Mouse (Mus musculus) adipocyte (in vitro differentiated cells): ENCODE measurements around the gene Glis3.
A peak's percentile ranks its signal among the peaks of the same experiment; 100 is the strongest.

ENCODE experiments used
- DNase-seq: peaks from one replicate; pipeline ENCODE4 v3.0.0-alpha.2; 2016; ENCODE audit warnings: low spot score

The Glis3 gene

DNA sequence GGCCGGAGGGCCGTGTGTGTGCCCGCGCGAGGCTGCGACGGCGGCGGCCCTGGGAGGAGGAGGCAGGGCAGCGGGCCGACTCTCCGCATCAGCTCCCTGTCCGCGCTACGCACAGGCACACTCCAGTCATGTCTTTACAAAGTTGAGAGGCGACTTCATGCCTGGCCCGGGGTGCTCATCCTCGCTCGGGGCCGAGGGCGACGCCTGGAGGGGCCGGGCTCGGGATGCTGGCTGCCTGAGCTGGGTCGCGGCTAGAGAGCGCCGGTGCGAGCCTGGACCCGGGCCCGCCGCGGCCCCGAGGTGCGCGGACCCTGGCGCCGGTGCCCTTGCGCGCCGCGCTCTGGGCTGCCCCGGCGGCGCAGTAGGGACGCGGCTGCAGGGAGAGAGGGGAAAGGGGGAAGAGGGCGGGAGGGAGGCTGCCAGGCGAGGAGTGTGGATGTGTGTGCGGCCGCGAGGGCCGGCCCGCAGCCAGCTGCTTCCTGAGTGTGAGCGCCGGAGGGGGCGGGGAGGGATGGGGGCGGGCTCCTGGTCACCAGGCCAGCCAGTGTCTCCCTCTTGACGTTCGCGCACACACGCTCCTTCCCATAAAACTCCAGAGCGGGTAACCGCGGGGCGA, at the start of gene Glis3:
Gene Glis3, minus strand, starts transcription at position 302 of the 616 bp plus-strand sequence.
- DNase-seq = peak; percentile 26

DNA sequence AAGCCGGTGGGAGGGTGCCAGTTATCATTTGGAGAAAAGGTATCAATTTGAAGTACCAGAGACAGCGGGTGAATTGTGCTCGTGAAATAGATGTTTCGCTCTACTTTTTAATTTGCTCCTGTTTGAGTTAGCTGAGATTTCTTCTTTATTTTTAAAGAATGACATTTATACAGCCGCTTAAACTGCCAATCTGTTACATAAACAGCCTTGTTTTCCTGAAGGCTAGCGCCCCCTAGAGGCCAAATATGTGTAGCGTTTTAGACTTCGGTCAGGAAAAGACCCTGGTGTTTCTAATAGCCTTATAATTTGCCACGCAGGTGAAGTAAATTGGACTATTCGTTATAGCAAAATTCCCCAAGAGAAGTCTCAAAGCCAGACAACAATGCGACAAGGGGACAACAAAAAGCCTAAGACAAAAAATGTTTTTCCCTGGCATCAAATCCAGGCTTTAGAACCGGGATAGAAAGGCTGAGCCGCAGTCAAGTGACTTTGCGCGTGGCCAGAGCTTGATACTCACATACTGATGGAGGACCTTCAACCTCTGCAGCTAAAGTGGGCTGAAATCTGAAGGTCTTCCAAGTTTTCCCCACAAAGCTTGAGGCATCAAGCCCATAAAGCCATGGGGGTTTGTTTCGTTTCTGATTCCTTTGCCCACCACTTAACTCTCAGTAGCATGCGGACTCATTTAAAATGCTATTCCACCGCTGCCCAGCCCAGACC, 46.4 kb upstream of the Glis3 start:
- peak; percentile 87 for DNase-seq

GRCm38 (mm10) chr19:28724641-28725040, 44.8 kb upstream of the Glis3 start:
- no peak for DNase-seq

DNA sequence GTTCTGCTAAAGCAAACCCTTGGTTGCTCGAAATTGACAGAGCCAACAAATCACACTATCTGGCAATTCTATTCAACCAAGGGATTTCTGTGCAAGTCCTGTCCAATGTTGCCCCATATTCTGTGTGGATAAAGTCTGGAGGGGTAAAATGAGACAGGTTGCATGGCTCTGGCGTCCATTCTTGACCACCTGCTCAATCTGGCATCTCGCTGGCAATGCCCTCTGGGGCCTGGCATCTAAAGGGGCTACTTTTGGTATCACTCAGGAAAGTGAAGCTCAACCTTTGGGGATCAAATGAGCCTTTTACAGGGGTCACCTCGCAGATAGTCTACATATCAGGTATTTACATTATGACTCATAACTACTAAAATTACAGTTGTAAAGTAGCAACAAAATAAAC, 42.7 kb upstream of the Glis3 start:
- no peak for DNase-seq

DNA sequence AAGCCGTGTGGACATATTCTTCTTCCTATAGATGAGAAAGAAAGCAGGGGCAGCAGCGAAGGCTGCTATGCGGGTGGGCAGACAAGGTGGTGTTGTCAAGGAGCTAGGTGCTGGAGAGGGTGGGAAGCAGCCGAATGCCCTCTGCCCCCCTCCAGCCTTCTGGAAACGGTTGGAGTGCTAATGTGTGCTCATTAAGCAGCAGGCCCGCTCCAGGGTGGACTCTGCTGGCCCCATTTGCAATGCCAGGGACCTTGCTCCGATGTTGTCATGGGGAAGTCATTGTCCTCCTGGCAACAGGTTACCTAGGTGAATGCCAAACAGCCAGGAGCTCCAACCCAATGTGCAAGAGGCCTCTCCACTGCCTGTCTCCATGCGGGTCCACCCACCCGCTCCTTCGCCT, 42.0 kb upstream of the Glis3 start:
- DNase-seq = no peak

- DNase-seq = no peak
Measured at GRCm38 (mm10) chr19:28720016-28720415, 40.1 kb upstream of the Glis3 start.

DNA sequence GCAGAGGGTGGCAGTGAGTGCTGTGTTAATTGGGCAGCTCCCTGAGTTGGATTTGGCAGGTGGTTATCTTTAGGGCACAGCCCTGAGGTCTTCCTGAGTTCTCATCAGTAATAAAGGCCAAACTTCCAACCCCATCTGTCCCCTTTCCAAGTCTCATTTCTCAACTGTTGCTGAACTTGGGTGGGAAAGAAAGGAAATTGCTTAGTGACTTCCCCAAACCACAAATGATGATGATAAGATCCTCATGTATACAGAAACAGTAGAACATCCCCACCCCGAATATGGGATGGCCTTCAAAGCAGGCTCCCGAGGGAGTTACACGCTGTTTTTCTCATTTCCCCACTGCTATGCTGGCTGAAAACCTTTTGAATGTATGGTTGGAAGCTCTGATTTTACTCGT, 34.8 kb upstream of the Glis3 start:
- no peak for DNase-seq

DNA sequence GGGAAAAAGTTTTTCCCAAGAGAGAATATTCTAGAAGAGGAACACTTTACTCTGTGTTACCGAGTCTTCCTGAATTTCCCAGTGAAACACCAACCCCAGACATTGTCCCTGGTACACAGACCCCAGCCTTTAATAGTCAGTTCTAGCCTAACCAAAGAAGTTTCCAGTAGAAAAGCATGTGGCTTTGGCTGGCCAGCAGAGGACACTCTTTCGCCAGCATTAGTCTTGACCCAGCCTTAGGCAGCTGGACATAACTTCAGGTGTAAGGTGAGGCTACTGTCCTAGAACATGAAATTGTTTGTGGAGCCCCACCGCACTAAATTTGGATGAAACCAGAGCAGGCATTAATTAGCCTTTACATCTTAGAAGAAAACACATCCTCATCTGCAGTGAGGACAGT, 17.8 kb upstream of the Glis3 start:
- DNase-seq = no peak

GRCm38 (mm10) chr19:28686398-28686797, 6.5 kb upstream of the Glis3 start:
- DNase-seq = no peak

DNA sequence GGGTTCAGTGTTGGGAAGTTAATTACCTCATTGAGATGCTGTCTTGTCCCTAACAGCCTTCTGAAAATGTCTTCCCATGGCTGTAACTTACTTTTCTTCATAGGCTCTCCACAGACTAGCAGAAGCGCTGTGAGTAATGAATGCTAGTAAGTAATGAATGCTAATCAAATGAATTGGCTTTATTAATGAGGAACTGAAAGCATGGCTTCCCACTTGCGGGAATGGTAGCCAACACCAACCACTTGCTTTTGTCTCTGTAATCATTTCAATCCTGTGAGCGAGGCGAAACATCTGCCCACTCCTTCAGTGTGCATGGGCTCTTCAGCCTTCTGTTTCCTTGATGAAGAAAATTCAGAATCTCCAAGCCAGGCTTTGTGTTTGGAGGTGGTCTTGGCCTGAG, 5.6 kb upstream of the Glis3 start:
- DNase-seq = no peak

GRCm38 (mm10) chr19:28684347-28684746, 4.5 kb upstream of the Glis3 start:
- DNase-seq = no peak

DNA sequence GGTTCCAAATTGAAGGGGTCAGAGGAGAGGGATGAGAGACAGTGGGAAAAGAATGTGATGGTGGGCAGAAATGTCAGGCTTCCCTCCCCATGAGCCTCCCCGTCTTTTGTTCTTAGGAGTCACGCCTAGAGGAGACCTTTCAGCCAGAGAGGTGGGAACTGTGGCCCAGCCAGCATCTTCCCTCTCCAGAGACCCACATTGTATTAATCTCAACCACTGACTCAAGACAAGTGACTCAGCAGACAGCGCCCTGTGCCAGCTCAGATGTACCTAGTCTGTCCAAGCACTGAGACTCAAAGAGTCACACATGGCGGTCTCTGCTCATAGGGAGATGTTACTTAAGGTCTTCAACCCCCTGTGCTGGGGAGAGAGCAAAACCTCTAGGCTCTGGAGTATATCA, 3.5 kb upstream of the Glis3 start:
- no peak for DNase-seq

GRCm38 (mm10) chr19:28679291-28679775, 544 bp downstream of the Glis3 start:
- no peak for DNase-seq

GRCm38 (mm10) chr19:28678646-28679270, 1.1 kb downstream of the Glis3 start:
- peak; percentile 34 for DNase-seq

DNA sequence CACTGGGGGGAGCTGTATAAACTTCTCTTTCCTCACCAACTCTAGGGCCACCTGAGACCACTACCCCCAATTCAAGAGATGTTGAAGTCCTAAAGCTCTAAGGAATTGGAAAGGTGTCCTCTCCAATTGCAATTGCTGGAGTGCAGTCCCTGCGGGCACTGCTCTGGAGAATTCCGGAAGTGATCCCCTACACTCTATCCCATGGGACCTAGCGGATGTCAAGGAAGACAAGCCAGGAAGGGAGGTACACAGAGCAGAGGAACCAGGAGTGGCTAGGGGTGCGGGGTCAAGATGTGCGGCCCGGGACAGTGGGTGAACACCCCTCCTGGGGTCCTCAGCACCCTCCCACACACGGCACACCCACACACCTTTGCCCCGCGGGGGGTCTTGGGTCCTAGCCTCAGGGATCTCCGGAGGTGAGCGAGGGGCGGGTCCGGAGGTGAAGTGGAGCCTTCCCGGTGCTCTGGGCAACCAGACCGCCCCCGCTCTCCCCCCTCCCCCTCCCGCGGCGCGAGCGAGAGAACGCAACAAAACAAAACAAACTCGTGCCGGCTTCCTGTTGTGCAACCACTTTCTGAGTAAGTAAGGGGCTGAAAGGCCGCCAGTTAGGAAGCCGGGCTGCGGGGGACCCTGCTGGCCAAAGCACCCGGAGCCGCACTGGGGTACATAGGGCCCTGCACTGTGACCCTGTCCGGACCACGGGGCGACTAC, 2.0 kb downstream of the Glis3 start:
- DNase-seq = peak; percentile 50

- peak; percentile 69 for DNase-seq
Measured at GRCm38 (mm10) chr19:28677045-28677727, 2.7 kb downstream of the Glis3 start.

GRCm38 (mm10) chr19:28663781-28664180, 16.1 kb downstream of the Glis3 start:
- DNase-seq = peak; percentile 61

- DNase-seq = no peak
Measured at GRCm38 (mm10) chr19:28663148-28663547, 16.7 kb downstream of the Glis3 start.

DNA sequence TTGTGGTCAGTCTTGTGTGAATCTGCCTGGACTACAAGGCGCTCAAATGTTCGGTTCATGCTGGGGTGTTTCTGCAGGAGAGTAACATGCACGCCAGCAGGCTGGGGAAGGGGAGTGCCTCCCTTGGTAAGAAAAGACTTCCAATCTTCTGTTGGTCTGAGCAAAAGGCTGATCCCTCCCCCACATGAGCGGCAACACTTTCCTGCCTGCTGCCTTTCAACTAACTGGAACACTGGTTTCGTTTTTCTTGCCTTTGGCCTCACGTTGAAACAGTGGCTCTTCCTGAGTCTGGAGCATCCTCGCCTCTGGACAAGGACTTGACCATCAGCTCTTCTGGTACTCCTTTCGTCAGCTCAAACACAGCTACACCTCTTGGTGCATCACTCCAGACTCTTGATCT, 17.4 kb downstream of the Glis3 start:
- DNase-seq = no peak

DNA sequence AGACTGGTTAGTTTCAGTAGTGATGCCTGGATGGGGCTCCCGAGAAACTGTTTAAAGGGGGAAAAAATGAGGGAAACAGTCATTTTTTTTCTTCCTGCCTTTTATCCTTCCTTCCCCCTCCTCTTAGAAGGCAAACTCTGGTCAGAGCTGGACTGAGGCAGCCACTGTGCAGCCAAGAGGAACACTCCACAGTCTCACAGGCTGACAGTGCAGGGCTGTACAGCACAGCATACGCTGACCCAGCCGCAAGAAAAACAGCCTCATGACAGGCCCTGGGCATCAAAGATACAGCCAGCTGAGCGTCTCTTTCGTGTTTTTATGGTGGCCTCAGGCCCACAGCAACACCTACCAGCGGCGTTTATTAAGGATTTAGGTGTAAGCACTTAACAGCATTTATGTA, 19.0 kb downstream of the Glis3 start:
- DNase-seq = no peak

DNA sequence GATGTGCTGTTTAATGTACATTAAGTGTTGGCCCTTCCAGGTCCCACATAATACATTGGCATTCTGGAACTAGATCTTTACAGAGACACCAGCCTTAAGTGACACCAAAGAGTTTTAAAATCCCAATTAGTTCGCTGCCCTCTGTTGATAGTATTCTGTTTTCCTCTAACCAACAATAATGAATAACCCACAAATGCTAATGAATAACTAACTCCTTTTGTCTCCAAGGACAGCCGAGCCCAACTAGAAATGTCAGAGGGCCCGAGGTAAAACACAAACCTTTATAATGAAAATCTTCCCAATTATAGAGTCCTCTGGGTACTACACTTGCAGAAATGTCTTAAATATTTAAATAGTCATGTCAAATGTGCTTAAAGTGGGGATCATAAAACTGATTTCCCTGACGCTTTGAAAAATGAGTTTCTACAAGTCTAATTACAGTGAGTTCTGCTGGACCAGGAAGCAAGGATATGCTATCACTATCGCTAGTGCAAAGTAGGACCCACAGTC, 22.1 kb downstream of the Glis3 start:
- DNase-seq = no peak

DNA sequence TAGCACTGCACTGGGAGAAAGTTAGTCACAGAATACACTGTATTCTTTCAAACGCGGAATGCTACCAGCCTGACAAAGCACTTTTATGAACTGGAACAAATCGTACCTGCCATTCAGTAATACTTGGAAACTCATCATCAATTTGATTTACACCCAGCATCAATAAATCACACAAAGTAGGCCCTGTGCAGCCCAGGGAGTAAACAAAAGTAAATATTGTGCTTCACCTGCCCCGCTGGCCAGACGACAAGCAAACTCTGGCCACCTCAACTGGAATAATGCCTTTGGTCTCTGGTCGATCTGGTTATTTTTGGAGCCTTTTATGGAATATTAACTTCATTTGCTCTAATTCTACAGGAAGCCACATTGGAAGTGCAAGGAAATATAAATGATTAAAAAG, 23.0 kb downstream of the Glis3 start:
- no peak for DNase-seq
